Mouse (Mus musculus): ENCODE results near the gene Ccdc42. TPM values are rescaled to one million over a fixed set of nuclear protein-coding genes. Genes with fewer than 3 reads are reported as not detected.

The Ccdc42 gene
- 0.32 and 0.60 TPM in 2 replicates for polyA plus RNA-seq (2012; rRNA removed)

DNA sequence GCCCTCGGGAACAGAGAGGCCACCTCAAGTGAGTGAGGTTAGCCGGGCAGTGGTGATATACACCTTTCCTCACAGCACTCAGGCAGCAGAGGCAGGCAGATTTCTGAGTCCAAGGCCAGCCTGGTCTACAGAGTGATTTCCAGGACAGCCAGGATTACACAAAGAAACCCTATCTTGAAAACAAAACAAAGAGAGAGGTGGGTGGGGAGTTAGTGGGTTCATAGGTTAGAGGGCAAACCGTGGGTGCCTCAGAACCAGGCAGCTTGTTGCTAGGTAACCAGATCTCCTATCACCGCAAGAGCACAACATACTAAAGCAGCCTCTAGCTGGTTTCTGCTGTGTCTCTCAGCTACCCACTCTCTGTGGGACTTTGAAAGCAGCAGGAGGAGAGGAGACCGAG is at the start of gene Ccdc42:
Gene Ccdc42 (plus strand): TSS at position 301 of the 400 bp plus-strand sequence.

DNA sequence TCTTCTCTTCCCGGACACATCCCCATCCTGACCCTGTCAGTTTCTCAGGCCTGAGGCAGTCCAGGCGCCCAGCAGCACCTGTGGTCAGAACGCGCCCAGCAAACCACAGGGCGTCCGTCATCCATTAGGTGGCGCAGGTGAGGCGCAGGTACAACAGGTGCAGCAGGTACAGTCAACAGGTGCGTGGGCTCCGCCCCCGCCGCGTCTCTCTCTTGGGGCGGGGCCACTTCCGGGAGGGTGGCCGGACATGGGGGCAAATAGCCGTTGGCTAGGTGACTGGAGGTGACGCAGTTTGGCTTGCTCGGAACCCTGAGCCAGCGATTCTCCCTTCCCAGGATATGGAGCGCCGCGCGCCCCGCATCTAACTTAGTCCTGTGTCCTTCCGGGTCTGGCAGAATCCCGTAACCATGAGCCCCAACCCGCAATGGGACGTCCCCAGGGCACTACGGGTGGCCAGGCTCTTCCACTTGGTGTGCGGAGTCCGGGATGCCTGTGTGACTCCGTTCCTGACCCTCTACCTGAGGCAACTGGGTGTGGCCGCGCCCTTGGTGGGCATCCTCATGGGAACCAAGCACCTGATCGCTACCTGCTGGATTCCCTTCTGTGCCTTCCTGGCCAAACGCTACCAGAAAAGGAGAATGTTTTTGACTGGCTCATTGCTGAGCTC is 30.8 kb upstream of the Ccdc42 start, which contains the start of gene Mfsd6l:
Gene Mfsd6l (plus strand): TSS at position 269 of the 667 bp plus-strand sequence.

Other genes starting within 250 kb of the Ccdc42 start
- 23.5 and 29.8 TPM in 2 replicates for gene Ntn1, start 186.2 kb upstream of the Ccdc42 start, polyA plus RNA-seq (2012; rRNA removed)
- gene Pik3r5, start 154.9 kb upstream of the Ccdc42 start, polyA plus RNA-seq (2012; rRNA removed) = 3.1 and 3.9 TPM in 2 replicates
- 4.9 and 5.5 TPM in 2 replicates for gene Pik3r6, start 84.0 kb upstream of the Ccdc42 start, polyA plus RNA-seq (2012; rRNA removed)
- 3.6 and 4.0 TPM in 2 replicates for gene Mfsd6l, start 30.8 kb upstream of the Ccdc42 start, polyA plus RNA-seq (2012; rRNA removed)
- gene Myh10, start 104.5 kb downstream of the Ccdc42 start, polyA plus RNA-seq (2012; rRNA removed) = 79.8 and 86.5 TPM in 2 replicates